Mouse (Mus musculus): Measurements from ENCODE around the gene Nme9. TPM values are rescaled to one million over a fixed set of nuclear protein-coding genes. Genes with fewer than 3 reads are reported as not detected.

The Nme9 gene
- not detected in 2 replicates for polyA plus RNA-seq (2012; rRNA removed)

GRCm38 (mm10) chr9:99451161-99451560 is at the start of gene Nme9:
TSS of gene Nme9 (plus strand) at chr9:99451475.

GRCm38 (mm10) chr9:99437031-99437764 is 14.1 kb upstream of the Nme9 start, which contains the start of gene Mras:
TSS of gene Mras (minus strand) at chr9:99437381.

Other genes with a start within 250 kb of the Nme9 start
- gene Faiml, start 214.2 kb upstream of the Nme9 start, polyA plus RNA-seq (2012; rRNA removed) = not detected in 2 replicates
- gene Cep70, start 208.1 kb upstream of the Nme9 start, polyA plus RNA-seq (2012; rRNA removed) = 0.44 and 0.58 TPM in 2 replicates
- 2.0 and 3.2 TPM in 2 replicates for gene Esyt3, start 92.9 kb upstream of the Nme9 start, polyA plus RNA-seq (2012; rRNA removed)
- 2.7 and 3.8 TPM in 2 replicates for gene Mras, start 14.1 kb upstream of the Nme9 start, polyA plus RNA-seq (2012; rRNA removed)
- gene Armc8, start 117.4 kb downstream of the Nme9 start, polyA plus RNA-seq (2012; rRNA removed) = 2.3 and 3.4 TPM in 2 replicates
- gene Dbr1, start 124.3 kb downstream of the Nme9 start, polyA plus RNA-seq (2012; rRNA removed) = 2.8 and 3.5 TPM in 2 replicates
- gene A4gnt, start 161.0 kb downstream of the Nme9 start, polyA plus RNA-seq (2012; rRNA removed) = 21.5 and 23.3 TPM in 2 replicates
- gene Dzip1l, start 178.0 kb downstream of the Nme9 start, polyA plus RNA-seq (2012; rRNA removed) = 4.0 and 4.1 TPM in 2 replicates